Mouse (Mus musculus) kidney, postnatal 4 days (tissue): ENCODE data around the gene Gm8011.
"Not testable (repeated sequence)": the region's sequence is repeated elsewhere in the genome, so short reads cannot be mapped to it uniquely, and the experiment has no call there.

Experiments
- DNase-seq, 2 experiments: peaks; one replicate each; pipeline ENCODE4 v3.0.0; 2021; ENCODE audit warnings: mixed read lengths in 2 of 2

Gene Gm8011

GRCm38 (mm10) chr14:42463581-42463980 is at the start of gene Gm8011:
TSS of gene Gm8011 (plus strand) at chr14:42463881.
- DNase-seq = not testable (repeated sequence)

DNA sequence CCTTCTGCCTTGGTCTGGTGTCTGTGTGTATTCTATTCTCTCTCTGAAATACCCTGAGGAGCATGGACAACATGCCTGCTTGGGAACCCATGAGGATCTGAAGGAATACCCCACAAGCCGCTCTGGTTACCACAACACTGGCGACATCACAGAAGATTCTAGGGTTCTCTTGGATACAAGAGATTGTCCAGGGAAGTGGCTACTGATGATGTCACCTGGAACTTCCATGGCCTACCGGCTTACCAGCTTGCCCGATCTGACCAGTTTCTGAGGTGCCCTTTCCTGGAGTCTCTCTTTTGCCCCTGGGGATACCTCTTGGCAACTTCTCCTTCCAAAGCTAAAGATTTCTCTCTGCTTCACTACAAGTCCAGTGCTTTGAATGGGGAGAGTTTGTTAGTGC is 24.1 kb upstream of the Gm8011 start, which contains the start of gene Gm8005:
TSS of gene Gm8005 (minus strand) at position 101 of the 400 bp plus-strand sequence.
- DNase-seq = not testable (repeated sequence)

- not testable (repeated sequence) for DNase-seq
Measured at GRCm38 (mm10) chr14:42502249-42502648, 38.6 kb downstream of the Gm8011 start, which contains the start of gene Gm8020. TSS of gene Gm8020 (minus strand) at chr14:42502349.
